In the genomic region with DNA sequence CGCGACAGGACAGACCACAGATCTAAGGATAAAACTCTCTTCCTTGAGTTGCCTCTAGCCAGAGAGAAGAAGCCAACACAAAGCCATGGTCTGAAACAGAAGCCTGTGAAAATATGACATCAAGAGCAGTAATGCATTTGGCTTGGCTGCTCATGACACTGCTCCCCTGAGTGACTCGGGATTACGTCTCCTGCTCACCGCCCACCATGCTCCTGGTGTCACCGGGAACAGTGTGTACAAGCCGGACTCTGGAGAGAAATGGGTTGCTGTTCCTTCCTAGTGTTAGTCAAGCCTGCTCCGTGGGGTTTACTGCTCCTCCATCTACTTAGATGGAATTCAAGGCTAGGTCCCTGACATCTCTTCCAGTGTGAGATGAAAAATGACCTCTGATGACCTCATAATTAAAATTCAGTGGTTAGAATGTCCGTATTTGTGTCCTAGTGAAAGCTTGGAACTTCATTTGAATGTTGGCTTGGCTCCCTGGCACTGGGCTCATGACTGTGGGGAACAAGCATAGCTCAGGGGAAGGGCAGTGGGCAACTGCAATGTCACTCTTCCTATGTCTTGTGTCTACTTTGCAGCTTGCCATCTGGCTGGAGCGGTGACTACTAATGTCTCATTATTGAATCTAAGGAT, we compare ENCODE assay signal across 11 mouse cellular contexts. TPM values are rescaled to one million over a fixed set of nuclear protein-coding genes. Genes with fewer than 3 reads are reported as not detected.
DNase-seq lines count a peak whose midpoint lies in the region; ATAC-seq and TF ChIP-seq lines count a peak whose summit lies in the region.
"Had no signal": no experiment of that assay in that cellular context is flagged by ENCODE, and none has a peak within 500 bp of the region (broad histone marks: within the 10 kb centered on the region; RNA-seq: fewer than 3 reads in every experiment).

No protein-coding gene starts in this region.

- H3K4me2 ChIP-seq in intestine, embryonic 15.5 days (replicated peaks): no peak overlapping the region
- H3K4me2 ChIP-seq: forebrain, embryonic 13.5 days; hindbrain, embryonic 15.5 days had no signal

- H3K4me1 ChIP-seq in cortical plate, adult 2 months (ENCODE audit: control insufficient read depth, insufficient read depth, low read length): peaks cover 2% of the 10 kb centered on the region; the same call in 1 of the 2 replicates
- H3K4me1 ChIP-seq in intestine, embryonic 15.5 days (replicated peaks): 0 out of 2 replicates have a peak, but pooled peaks cover 3% of the 10 kb centered on the region
- H3K4me1 ChIP-seq in forebrain, embryonic 10.5 days: 0 out of 2 replicates have a peak, but pooled peaks cover 2% of the 10 kb centered on the region
- H3K4me1 ChIP-seq: forebrain, embryonic 13.5 days; hindbrain, embryonic 15.5 days; megakaryocyte, embryonic 14.5 days had no signal

- no peak overlapping the region for H3K9ac ChIP-seq in intestine, embryonic 15.5 days
- H3K9ac ChIP-seq: forebrain, embryonic 13.5 days; hindbrain, embryonic 15.5 days had no signal

- H3K27me3 ChIP-seq in intestine, embryonic 15.5 days (replicated peaks): no peaks in the 10 kb centered on the region
- no peaks in the 10 kb centered on the region for H3K27me3 ChIP-seq in forebrain, embryonic 10.5 days (ENCODE audit: poor library complexity, severe bottlenecking)
- H3K27me3 ChIP-seq: forebrain, embryonic 13.5 days; hindbrain, embryonic 15.5 days had no signal

- peak overlapping the region; percentile 49; the same call in 1 of the 2 replicates for H3K27ac ChIP-seq in cortical plate, adult 2 months (ENCODE audit: insufficient read depth, low read length)
- no peak overlapping the region for H3K27ac ChIP-seq in intestine, embryonic 15.5 days
- no peak overlapping the region for H3K27ac ChIP-seq in forebrain, embryonic 10.5 days
- H3K27ac ChIP-seq: forebrain, embryonic 13.5 days; hindbrain, embryonic 15.5 days had no signal

- no peak for TF ChIP-seq CTCF in cortical plate, adult 2 months (IDR thresholded peaks at IDR 0.05; ENCODE audit: extremely low read depth, insufficient read depth, low read length)

- H3K4me3 ChIP-seq in cortical plate, adult 2 months (ENCODE audit: insufficient read depth, low read length): no peak overlapping the region
- H3K4me3 ChIP-seq in intestine, embryonic 15.5 days (replicated peaks): no peak overlapping the region
- H3K4me3 ChIP-seq in forebrain, embryonic 10.5 days: no peak overlapping the region
- H3K4me3 ChIP-seq: forebrain, embryonic 13.5 days; hindbrain, embryonic 15.5 days; megakaryocyte, embryonic 14.5 days had no signal

- no peaks in the 10 kb centered on the region for H3K9me3 ChIP-seq in intestine, embryonic 15.5 days
- H3K9me3 ChIP-seq in forebrain, embryonic 10.5 days: peaks cover 6% of the 10 kb centered on the region; the same call in 1 of the 2 replicates
- H3K9me3 ChIP-seq: forebrain, embryonic 13.5 days; megakaryocyte, embryonic 14.5 days had no signal

- DNase-seq in cerebellum, adult 11-12 months: peak; percentile 10
- DNase-seq in cerebellum, postnatal 4 days (ENCODE audit: low spot score in 2 of 2): no peak
- DNase-seq in layer of hippocampus, adult 11-12 months (ENCODE audit: low spot score): peak; percentile 39
- no peak for DNase-seq in layer of hippocampus, adult 9-10 months (ENCODE audit: low spot score)
- no peak for DNase-seq in forebrain, embryonic 10.5 days (ENCODE audit: extremely low spot score, low spot score)

- ATAC-seq in intestine, embryonic 15.5 days: 0 out of 2 replicates have a peak, but pooled peaks have one; percentile 17
- ATAC-seq in activated CD4-positive, CD25-positive, alpha-beta regulatory T cell, adult 4 months: no peak
- ATAC-seq: forebrain, embryonic 13.5 days had no signal

- no peaks in the 10 kb centered on the region for H3K36me3 ChIP-seq in intestine, embryonic 15.5 days
- H3K36me3 ChIP-seq in forebrain, embryonic 10.5 days (replicated peaks): no peaks in the 10 kb centered on the region
- H3K36me3 ChIP-seq: hindbrain, embryonic 15.5 days had no signal

- 90% methylated on average over 10 of the region's 10 CpGs for WGBS in intestine, embryonic 15.5 days
- 91% methylated on average over 10 of the region's 10 CpGs for WGBS in forebrain, embryonic 10.5 days

- no peak for TF ChIP-seq POLR2A in cortical plate, adult 2 months (IDR thresholded peaks at IDR 0.05; ENCODE audit: extremely low read depth, insufficient read depth, low read length)

RNA-seq across cellular contexts. Expression of a gene that starts 23.7 kb away (rescaled TPM):
- polyA plus RNA-seq in cortical plate, adult 2 months (2012; rRNA removed): 18.0 and 20.3 TPM in 2 replicates
- 0.80 and 1.2 TPM in 2 replicates for polyA plus RNA-seq in intestine, embryonic 15.5 days (2015; fragmentation: Nextera tagmentation; extraction: Ambion mirVana)
- polyA plus RNA-seq in activated CD4-positive, CD25-positive, alpha-beta regulatory T cell, adult 4 months (2017; shearing (Covaris generic)): not detected
- 0.38 and 0.52 TPM in 2 replicates for polyA plus RNA-seq in forebrain, embryonic 10.5 days (2016; fragmentation: Nextera tagmentation; extraction: Ambion mirVana)

Comparison
In these comparisons a context has a peak if more than half of its experiments do, and no peak if none do; other contexts are left out.
1. DNase-seq: peak in cerebellum, adult 11-12 months (single experiment) and layer of hippocampus, adult 11-12 months (single experiment); none in cerebellum, postnatal 4 days (0 of 2), layer of hippocampus, adult 9-10 months (single experiment) and forebrain, embryonic 10.5 days (single experiment).